Mouse (Mus musculus) kidney, postnatal 0 days (tissue): ENCODE measurements around the gene She. TPM values are rescaled to one million over a fixed set of nuclear protein-coding genes. Genes with fewer than 3 reads are reported as not detected.

Experiments used
- ATAC-seq: fragments of 200-750 bp; cut with Nextera tagmentation; replicated peaks from 2 replicates; pipeline ENCODE4 v1.8.0; 2017; ENCODE audit warnings: low read depth, moderate number of reproducible peaks, moderate TSS enrichment, moderate library complexity; ENCODE audit not compliant: low FRiP score
- DNase-seq: peaks from one replicate; pipeline ENCODE4 v3.0.0-alpha.2; 2016; ENCODE audit warnings: low spot score
- H3K27ac ChIP-seq: fragments of 300-500 bp; sonication (generic); 2 replicates; pipeline ENCODE4 v1.5.1; 2014; ENCODE audit warnings: mild to moderate bottlenecking
- H3K27me3 ChIP-seq: fragments of 300-500 bp; sonication (generic); 2 replicates; pipeline ENCODE4 v1.6.1; 2014; ENCODE audit warnings: low read length, mixed read lengths; ENCODE audit not compliant: insufficient read depth
- H3K36me3 ChIP-seq: fragments of 300-500 bp; sonication (generic); 2 replicates; pipeline ENCODE4 v1.6.1; 2014; ENCODE audit warnings: low read length, mixed read lengths; ENCODE audit not compliant: insufficient read depth
- H3K4me1 ChIP-seq: fragments of 300-500 bp; sonication (generic); replicated peaks from 2 replicates; pipeline ENCODE4 v1.6.1; 2014; ENCODE audit warnings: antibody characterized with exemption, low read length, mixed read lengths; ENCODE audit not compliant: insufficient read depth
- H3K4me2 ChIP-seq: fragments of 300-500 bp; sonication (generic); 2 replicates; pipeline ENCODE4 v1.6.1; 2014; ENCODE audit warnings: mild to moderate bottlenecking, low read length, moderate library complexity, mixed read lengths
- H3K4me3 ChIP-seq: fragments of 300-500 bp; sonication (generic); replicated peaks from 2 replicates; pipeline ENCODE4 v1.5.1; 2014; ENCODE audit warnings: low read depth, low read length
- H3K9ac ChIP-seq: fragments of 300-500 bp; sonication (generic); 2 replicates; pipeline ENCODE4 v1.6.1; 2014; ENCODE audit warnings: low read depth, low read length
- H3K9me3 ChIP-seq: fragments of 300-500 bp; sonication (generic); replicated peaks from 2 replicates; pipeline ENCODE4 v1.6.1; 2016; ENCODE audit warnings: low read length, inconsistent platforms, mixed read lengths
- CTCF ChIP-seq: IDR thresholded peaks from 2 replicates; pipeline ENCODE4 v1.5.1; 2016; ENCODE audit warnings: antibody characterized with exemption, low read depth, mild to moderate bottlenecking, moderate library complexity
- WGBS: fragments of 180-500 bp; shearing (Covaris S2); extraction: QIAGEN DNeasy Blood & Tissue Kit; methylation state at CpG from one replicate; pipeline ENCODE4 v1.1.7; 2014; 5-methylcytosine and 5-hydroxymethylcytosine counted together
- polyA plus RNA-seq: library from polyadenylated mRNA; unstranded; fragments of >200 nt; fragmentation: Nextera tagmentation; extraction: Ambion mirVana; gene quantifications from 2 replicates; pipeline ENCODE4 v1.2.1, GENCODE M21; 2015

Gene She
- polyA plus RNA-seq, 1 experiment from 2014 or later = 5.9 TPM

- peak overlapping the region; percentile 37; the same call in 1 of the 2 replicates for H3K27ac ChIP-seq
- H3K4me3 ChIP-seq = no peak overlapping the region
- ATAC-seq = no peak; the same call in 1 of the 2 replicates
- no peaks in the 10 kb centered on the region for H3K9me3 ChIP-seq
- under 1% methylated on average over 3 of the region's 3 CpGs for WGBS
- peak; percentile 75 for DNase-seq
- no peak overlapping the region for H3K4me2 ChIP-seq
- no peak overlapping the region for H3K9ac ChIP-seq
- TF ChIP-seq CTCF = peak; percentile 23; the same call in 1 of the 2 replicates
- 0 out of 2 replicates have a peak, but pooled peaks cover 3% of the 10 kb centered on the region for H3K4me1 ChIP-seq
- H3K27me3 ChIP-seq = no peaks in the 10 kb centered on the region
- no peaks in the 10 kb centered on the region for H3K36me3 ChIP-seq
Measured at GRCm38 (mm10) chr3:89801507-89801847, 29.7 kb upstream of the She start.

DNA sequence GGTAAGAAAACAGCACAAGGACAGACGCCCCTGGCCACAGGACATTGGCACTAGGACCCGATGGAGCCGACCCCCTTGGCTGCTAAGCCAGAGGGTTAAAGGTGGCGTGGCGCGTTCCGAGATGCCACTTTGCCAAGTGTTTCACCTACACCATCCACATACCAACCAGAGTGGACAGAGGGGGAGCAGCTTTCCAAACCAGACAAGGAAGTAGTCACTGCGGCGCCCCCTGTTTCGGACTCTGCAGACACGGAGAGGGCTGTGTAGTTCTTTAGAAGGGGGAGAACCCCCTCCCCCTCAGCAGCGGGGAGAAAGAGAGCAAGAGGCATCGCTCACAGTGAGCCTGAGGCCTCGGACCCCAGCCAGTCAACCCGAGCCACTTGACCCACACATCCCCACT, 28.3 kb upstream of the She start:
- Histone ChIP-seq H3K27ac (no peak overlapping the region), H3K4me3 (no peak overlapping the region), H3K27me3 (no peaks in the 10 kb centered on the region), H3K9ac (no peak overlapping the region), H3K36me3 (no peaks in the 10 kb centered on the region), H3K4me2 (no peak overlapping the region), H3K4me1 (0 out of 2 replicates have a peak, but pooled peaks cover 3% of the 10 kb centered on the region), H3K9me3 (no peaks in the 10 kb centered on the region)
- ATAC-seq (no peak), DNase-seq (no peak)
- WGBS = 78% methylated on average over 15 of the region's 15 CpGs
- TF ChIP-seq CTCF = no peak

- DNase-seq (no peak), ATAC-seq (no peak)
- H3K4me2 ChIP-seq = no peak overlapping the region
- H3K9ac ChIP-seq = no peak overlapping the region
- no peak overlapping the region for H3K27ac ChIP-seq
- WGBS = 64% methylated on average over 4 of the region's 4 CpGs
- no peaks in the 10 kb centered on the region for H3K36me3 ChIP-seq
- TF ChIP-seq CTCF = no peak
- H3K27me3 ChIP-seq = no peaks in the 10 kb centered on the region
- H3K9me3 ChIP-seq = no peaks in the 10 kb centered on the region
- H3K4me1 ChIP-seq = no peaks in the 10 kb centered on the region
- H3K4me3 ChIP-seq = no peak overlapping the region
Measured at GRCm38 (mm10) chr3:89805179-89805578, 26.0 kb upstream of the She start.

DNA sequence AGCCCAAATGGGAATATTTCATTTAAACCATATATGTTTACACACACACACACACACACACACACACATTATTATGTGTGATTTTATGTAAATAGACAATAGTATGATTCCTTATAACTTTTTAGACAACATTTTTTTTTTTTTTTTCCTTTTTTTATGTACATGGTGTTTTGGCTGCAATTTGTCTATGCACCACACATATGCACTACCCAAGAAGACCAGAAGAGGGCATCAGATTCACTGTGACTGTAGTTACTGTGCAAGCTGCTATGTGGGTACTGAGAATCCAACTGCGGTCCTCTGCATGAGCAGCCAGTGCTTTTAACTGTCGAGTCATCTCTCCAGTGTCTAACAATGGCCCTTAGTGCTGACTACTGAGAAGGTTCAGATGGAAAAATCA, 24.4 kb upstream of the She start:
- TF ChIP-seq CTCF = peak; percentile 33; the same call in 1 of the 2 replicates
- WGBS = 99% methylated on average over 2 of the region's 2 CpGs
- no peaks in the 10 kb centered on the region for H3K9me3 ChIP-seq
- H3K27ac ChIP-seq = no peak overlapping the region
- ATAC-seq (no peak), DNase-seq (no peak)
- H3K9ac ChIP-seq = no peak overlapping the region
- no peaks in the 10 kb centered on the region for H3K27me3 ChIP-seq
- H3K4me2 ChIP-seq = no peak overlapping the region
- no peak overlapping the region for H3K4me3 ChIP-seq
- no peaks in the 10 kb centered on the region for H3K36me3 ChIP-seq
- no peaks in the 10 kb centered on the region for H3K4me1 ChIP-seq

DNA sequence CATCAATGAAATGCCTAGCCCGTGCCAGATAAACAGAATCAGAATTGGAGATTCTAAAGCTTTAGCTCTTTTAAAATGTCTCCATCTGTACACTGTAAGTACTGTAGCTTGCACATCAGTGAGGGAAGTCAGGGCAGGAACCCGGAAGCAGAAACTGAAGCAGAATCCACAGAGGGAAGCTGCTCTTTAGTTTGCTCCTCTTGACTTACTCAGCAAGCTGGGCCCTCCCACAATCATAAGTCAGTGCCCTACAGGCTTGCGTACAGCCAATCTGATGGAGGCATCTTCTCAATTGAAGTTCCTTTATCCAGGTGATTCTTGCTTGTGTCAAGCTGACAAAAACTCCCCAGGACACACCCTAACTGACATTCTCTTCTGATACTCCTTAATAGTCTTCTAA, 24.0 kb upstream of the She start:
- no peak overlapping the region for H3K27ac ChIP-seq
- no peak for DNase-seq
- H3K27me3 ChIP-seq = no peaks in the 10 kb centered on the region
- H3K4me1 ChIP-seq = no peaks in the 10 kb centered on the region
- H3K9ac ChIP-seq = no peak overlapping the region
- H3K4me3 ChIP-seq = no peak overlapping the region
- H3K9me3 ChIP-seq = no peaks in the 10 kb centered on the region
- H3K4me2 ChIP-seq = no peak overlapping the region
- H3K36me3 ChIP-seq = no peaks in the 10 kb centered on the region
- WGBS = 94% methylated on average over 3 of the region's 3 CpGs
- no peak for ATAC-seq
- TF ChIP-seq CTCF = no peak

DNA sequence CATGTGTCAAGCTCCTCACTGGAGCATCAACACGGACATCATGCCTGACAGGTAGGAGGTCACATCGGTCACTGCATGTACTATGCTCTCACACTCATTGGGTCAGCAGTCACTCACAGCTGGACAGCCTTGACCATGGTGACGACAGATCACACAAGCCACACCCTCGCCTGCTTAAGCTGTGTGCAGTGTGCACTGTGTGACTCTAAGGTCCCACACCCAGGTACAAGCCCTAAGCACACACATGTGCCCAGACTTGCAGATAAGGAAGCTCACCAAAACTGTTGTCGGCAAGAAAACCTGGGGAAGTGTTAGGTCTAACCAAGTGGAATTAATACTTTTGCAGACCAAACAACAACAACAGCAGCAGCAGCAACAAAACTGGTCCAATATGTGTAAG, 23.3 kb upstream of the She start:
- TF ChIP-seq CTCF = no peak
- no peaks in the 10 kb centered on the region for H3K9me3 ChIP-seq
- no peak overlapping the region for H3K9ac ChIP-seq
- no peaks in the 10 kb centered on the region for H3K27me3 ChIP-seq
- H3K4me3 ChIP-seq = no peak overlapping the region
- H3K4me2 ChIP-seq = no peak overlapping the region
- H3K27ac ChIP-seq = no peak overlapping the region
- DNase-seq (no peak), ATAC-seq (no peak)
- no peaks in the 10 kb centered on the region for H3K36me3 ChIP-seq
- WGBS = 74% methylated on average over 5 of the region's 5 CpGs
- no peaks in the 10 kb centered on the region for H3K4me1 ChIP-seq

- ATAC-seq (no peak), DNase-seq (no peak)
- Histone ChIP-seq H3K9me3 (no peaks in the 10 kb centered on the region), H3K9ac (no peak overlapping the region), H3K4me2 (no peak overlapping the region), H3K4me1 (no peaks in the 10 kb centered on the region), H3K27me3 (no peaks in the 10 kb centered on the region), H3K27ac (no peak overlapping the region), H3K36me3 (no peaks in the 10 kb centered on the region), H3K4me3 (no peak overlapping the region)
- 53% methylated on average over 9 of the region's 9 CpGs for WGBS
- TF ChIP-seq CTCF = no peak
Measured at GRCm38 (mm10) chr3:89808638-89809037, 22.5 kb upstream of the She start.
